Mouse (Mus musculus) cortical plate, adult 2 months (tissue): Measurements from ENCODE around the gene Amdhd2. TPM values are rescaled to one million over a fixed set of nuclear protein-coding genes. Genes with fewer than 3 reads are reported as not detected.

Experiments used
- H3K27ac ChIP-seq: fragments of 200-500 bp; 2 replicates; pipeline ENCODE4 v1.5.1; 2012; ENCODE audit warnings: low read length, control low read depth, inconsistent platforms; ENCODE audit not compliant: insufficient read depth
- H3K4me1 ChIP-seq: fragments of 200-500 bp; 2 replicates; pipeline ENCODE4 v1.6.1; 2011; ENCODE audit warnings: low read length; ENCODE audit not compliant: control insufficient read depth, insufficient read depth
- H3K4me3 ChIP-seq: fragments of 200-500 bp; 2 replicates; pipeline ENCODE4 v1.5.1; 2011; ENCODE audit warnings: mild to moderate bottlenecking, low read length, control low read depth; ENCODE audit not compliant: insufficient read depth
- CTCF ChIP-seq: fragments of 200-500 bp; IDR thresholded peaks from 2 replicates; pipeline ENCODE4 v1.5.1; 2011; ENCODE audit warnings: mild to moderate bottlenecking, control low read depth, low read length; ENCODE audit not compliant: insufficient read depth; ENCODE audit errors: extremely low read depth
- POLR2A ChIP-seq: fragments of 200-500 bp; IDR thresholded peaks from 2 replicates; pipeline ENCODE4 v1.6.1; 2011; ENCODE audit warnings: mild to moderate bottlenecking, low read length, control low read depth; ENCODE audit not compliant: insufficient read depth; ENCODE audit errors: extremely low read depth
- polyA plus RNA-seq: library from polyadenylated mRNA; depleted of rRNA; stranded (reverse); fragments of >200 nt; gene quantifications from 2 replicates; pipeline ENCODE4 v1.2.3, GENCODE M21; 2012

Gene Amdhd2
- polyA plus RNA-seq, 1 experiment: 33.6 TPM

DNA sequence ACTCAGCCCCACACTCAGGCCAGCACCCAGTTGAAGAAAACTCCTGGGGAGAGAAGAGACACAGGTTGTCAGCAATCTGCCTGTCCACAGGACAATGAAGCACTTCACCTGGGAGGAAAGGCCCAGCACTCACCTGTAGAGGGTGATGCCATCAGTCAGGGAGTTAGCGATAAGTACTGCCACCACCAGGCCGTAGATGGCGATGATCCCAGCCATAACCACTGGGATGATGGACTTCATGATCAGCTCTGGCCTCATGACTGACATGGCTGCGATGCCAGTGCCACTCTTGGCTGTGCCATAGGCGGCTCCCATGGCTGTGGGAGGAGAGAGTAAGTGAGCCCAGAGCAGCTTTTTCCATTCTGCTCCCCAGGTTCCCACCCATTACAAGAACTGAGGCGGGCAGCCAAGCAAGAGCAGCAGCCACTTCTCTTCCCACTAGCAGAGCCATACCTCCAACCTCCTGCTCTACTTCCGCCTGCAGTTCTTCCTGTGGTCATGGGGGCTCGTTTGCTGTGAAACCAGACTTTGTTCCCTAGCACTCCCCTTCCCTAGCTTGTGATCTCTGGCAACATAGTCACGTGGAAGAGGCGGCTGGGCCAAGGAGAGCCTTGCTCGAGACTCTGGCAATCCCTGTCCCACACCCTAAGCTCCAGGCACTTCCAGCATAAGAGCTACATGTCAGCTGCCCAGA lies 1.1 kb upstream of the Amdhd2 start:
- peaks cover 7% of the 10 kb centered on the region; the same call in 1 of the 2 replicates for H3K4me1 ChIP-seq
- no peak overlapping the region for H3K4me3 ChIP-seq
- H3K27ac ChIP-seq: 0 out of 2 replicates have a peak overlapping the region, but pooled peaks have one; percentile 30
- TF ChIP-seq POLR2A: no peak
- TF ChIP-seq CTCF: no peak

GRCm38 (mm10) chr17:24162584-24163175 lies 886 bp downstream of the Amdhd2 start:
- Histone ChIP-seq H3K4me3 (peak overlapping the region; percentile 74), H3K4me1 (peaks cover 7% of the 10 kb centered on the region; the same call in 1 of the 2 replicates), H3K27ac (peak overlapping the region; percentile 75)
- TF ChIP-seq CTCF (no peak), POLR2A (no peak)

DNA sequence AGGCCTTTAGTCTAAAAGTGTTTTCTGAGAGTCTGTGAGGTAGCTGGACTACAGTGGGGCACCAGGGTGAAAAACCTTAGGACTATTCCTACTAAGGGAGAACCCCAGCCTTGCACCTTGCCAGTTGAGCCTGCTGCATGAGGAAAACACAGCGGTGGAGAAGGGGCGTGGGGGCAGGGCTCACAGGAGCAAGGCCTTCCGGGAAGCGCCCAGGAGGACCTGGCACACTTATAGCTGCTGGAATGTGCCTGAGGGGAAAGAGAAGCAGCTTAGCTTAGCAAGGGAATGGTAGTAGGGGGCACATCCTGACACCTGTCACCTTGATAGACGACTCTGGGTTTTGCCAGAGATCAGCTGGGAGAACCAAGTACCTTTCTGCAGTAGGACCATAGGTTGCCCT lies 2.1 kb downstream of the Amdhd2 start:
- peaks cover 5% of the 10 kb centered on the region; the same call in 1 of the 2 replicates for H3K4me1 ChIP-seq
- no peak overlapping the region for H3K4me3 ChIP-seq
- no peak for TF ChIP-seq CTCF
- no peak for TF ChIP-seq POLR2A
- H3K27ac ChIP-seq: no peak overlapping the region

GRCm38 (mm10) chr17:24157526-24157925 lies 6.0 kb downstream of the Amdhd2 start:
- Histone ChIP-seq H3K4me3 (no peak overlapping the region), H3K27ac (no peak overlapping the region), H3K4me1 (no peaks in the 10 kb centered on the region; the same call in 1 of the 2 replicates)
- TF ChIP-seq POLR2A (no peak), CTCF (no peak)

DNA sequence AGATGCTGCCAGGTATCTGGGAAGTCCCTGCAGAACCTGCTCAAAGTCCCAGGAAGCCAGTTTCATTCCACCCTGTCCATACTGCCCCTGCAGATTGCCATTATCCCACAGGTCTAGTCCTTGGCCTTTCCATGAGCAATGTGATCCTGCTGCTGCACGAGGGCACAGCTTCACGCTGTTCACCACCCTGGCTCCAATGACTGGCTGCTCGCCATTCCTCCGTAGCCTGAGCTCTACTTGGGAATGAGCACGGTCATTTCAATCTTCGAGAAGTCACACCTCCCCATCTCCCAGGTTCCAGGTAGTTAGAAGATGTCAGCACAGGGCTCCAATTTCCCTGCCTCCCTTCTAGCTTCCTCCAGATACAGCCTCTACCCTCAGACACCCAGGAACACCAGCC lies 6.4 kb downstream of the Amdhd2 start:
- TF ChIP-seq CTCF (no peak), POLR2A (no peak)
- Histone ChIP-seq H3K4me3 (no peak overlapping the region), H3K4me1 (no peaks in the 10 kb centered on the region), H3K27ac (no peak overlapping the region)

- Histone ChIP-seq H3K4me1 (no peaks in the 10 kb centered on the region), H3K27ac (no peak overlapping the region), H3K4me3 (no peak overlapping the region)
- no peak for TF ChIP-seq CTCF
- TF ChIP-seq POLR2A: no peak
Observed at GRCm38 (mm10) chr17:24156394-24156793, 7.2 kb downstream of the Amdhd2 start.

DNA sequence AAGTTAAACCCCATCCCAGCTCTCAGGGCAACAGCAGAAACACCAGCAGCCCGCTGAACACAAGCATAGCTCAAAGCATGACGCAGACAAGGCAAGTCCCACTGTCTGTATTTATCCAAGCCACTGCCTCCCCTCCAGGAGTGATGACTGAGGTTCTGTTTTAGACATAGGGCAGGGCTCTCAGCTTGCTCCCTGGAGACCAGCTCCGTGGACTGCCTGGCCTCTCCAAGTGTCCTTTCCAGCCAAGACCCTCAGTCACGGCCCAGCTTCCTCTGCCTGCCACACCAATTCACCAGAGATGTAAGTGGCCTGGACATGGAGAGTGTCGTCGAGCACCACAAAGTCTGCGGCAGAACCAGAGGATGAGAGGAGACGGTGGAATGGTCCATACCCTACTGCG lies 7.8 kb downstream of the Amdhd2 start:
- Histone ChIP-seq H3K4me3 (no peak overlapping the region), H3K4me1 (no peaks in the 10 kb centered on the region), H3K27ac (no peak overlapping the region)
- no peak for TF ChIP-seq POLR2A
- no peak for TF ChIP-seq CTCF

DNA sequence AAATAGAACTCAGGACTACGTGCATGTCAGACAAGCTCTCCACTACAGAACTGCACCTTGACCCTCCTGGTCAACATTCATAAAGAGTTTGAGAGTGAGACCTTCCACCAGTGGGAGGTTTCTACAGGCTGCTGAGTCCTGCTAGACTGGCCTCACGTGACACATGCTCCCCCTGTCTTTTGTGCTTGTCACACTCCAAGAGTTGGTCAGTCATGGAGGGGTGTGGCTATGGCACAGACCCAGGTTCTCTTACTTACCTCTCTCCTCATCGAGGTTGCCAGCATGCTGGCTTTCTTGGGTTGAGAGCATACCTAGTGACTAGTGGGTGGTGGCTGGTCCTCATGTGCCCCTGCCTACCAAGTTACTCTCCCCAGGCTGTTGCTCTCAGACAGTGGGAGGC lies 9.1 kb downstream of the Amdhd2 start:
- TF ChIP-seq POLR2A (no peak), CTCF (no peak)
- Histone ChIP-seq H3K27ac (no peak overlapping the region), H3K4me3 (no peak overlapping the region), H3K4me1 (no peaks in the 10 kb centered on the region)

DNA sequence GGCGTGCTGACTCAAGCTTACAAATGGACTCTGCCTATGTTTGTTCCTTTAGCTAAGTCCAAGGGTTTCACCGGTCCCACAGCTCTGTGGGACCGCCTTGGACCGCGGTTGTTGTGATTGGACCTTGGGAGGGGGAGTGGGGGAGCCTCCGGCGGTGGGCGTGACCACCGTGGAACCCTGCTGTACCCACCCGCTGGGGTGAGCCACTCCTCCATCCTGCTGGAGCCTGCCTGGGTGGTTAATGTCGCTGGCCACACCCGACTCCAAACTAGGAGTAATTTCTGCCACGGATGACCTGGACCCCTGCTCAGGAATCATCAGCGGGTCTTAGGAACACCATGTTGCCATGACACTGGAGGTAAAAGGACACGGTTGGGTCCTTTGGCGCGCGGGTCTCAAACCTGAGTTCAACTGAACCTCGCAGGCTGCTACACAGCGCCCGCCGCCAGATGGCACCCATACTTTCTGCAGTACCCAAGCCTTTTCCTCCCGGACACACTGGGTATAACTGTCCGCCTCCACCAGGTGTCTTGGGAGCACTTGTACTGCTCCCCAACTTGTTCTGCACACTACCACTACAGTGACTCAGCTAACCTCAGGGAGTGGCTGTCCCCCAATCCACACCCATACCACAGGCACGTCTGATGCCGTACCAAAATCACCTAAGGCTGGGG lies 11.5 kb downstream of the Amdhd2 start:
- Histone ChIP-seq H3K4me3 (peak overlapping the region; percentile 21), H3K4me1 (no peaks in the 10 kb centered on the region), H3K27ac (no peak overlapping the region)
- TF ChIP-seq POLR2A (no peak), CTCF (peak; percentile 67)
